Mouse (Mus musculus) ZHBTc4 (cell line): Measurements from ENCODE around the gene Plekhg2.

Experiments
- DNase-seq: peaks from one replicate; pipeline ENCODE4 v3.0.0-alpha.2; 2011; ENCODE audit warnings: low read depth, low spot score

The Plekhg2 gene

GRCm38 (mm10) chr7:28338108-28338998 is 34.0 kb downstream of the Plekhg2 start, which contains the start of gene Supt5:
Gene Supt5, minus strand, starts transcription at chr7:28338746.
- peak; percentile 100 for DNase-seq

GRCm38 (mm10) chr7:28335471-28335870 is 36.9 kb downstream of the Plekhg2 start:
- no peak for DNase-seq

GRCm38 (mm10) chr7:28334534-28334933 is 37.9 kb downstream of the Plekhg2 start:
- no peak for DNase-seq

DNA sequence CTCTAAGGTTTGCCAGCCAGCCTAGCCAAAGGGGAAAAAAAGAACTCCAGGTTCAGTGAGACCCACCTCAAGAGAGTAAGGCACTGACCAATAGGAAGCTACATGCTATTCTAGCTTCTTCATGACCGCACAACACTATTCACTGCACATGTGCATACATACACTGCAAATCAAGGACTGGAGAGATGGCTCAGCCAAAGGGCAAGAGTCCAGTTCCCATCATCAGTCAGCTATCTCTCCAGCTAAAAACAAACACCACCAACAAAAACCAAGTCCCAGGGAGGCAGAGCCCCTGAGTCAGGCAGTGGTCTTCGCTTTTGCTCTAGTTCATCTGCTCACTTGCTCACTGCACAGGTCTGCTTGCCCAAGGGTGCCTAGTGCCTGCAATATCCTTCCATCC is 44.1 kb downstream of the Plekhg2 start:
- DNase-seq: no peak

- DNase-seq: no peak
These were observed 45.9 kb downstream of the Plekhg2 start for GRCm38 (mm10) chr7:28326457-28326856.

DNA sequence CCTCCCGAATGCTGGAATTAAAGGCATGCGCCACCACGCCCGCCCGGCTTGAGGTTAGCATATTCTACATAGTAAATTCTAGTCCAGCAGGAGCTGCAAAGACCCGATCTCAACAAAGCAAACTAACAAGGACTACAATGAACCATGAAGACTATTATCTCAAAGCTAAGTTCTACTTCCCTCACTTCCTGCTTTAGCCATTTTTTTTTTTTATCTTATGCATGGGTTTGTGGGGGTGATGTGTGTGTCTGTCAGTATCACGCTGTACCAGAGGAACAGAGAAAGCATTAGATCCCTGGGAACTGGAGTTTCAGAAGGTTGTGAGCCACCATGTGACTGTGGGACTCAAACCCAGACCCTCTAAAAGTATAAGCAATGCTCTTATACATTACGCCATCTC is 47.1 kb downstream of the Plekhg2 start:
- peak; percentile 47 for DNase-seq

DNA sequence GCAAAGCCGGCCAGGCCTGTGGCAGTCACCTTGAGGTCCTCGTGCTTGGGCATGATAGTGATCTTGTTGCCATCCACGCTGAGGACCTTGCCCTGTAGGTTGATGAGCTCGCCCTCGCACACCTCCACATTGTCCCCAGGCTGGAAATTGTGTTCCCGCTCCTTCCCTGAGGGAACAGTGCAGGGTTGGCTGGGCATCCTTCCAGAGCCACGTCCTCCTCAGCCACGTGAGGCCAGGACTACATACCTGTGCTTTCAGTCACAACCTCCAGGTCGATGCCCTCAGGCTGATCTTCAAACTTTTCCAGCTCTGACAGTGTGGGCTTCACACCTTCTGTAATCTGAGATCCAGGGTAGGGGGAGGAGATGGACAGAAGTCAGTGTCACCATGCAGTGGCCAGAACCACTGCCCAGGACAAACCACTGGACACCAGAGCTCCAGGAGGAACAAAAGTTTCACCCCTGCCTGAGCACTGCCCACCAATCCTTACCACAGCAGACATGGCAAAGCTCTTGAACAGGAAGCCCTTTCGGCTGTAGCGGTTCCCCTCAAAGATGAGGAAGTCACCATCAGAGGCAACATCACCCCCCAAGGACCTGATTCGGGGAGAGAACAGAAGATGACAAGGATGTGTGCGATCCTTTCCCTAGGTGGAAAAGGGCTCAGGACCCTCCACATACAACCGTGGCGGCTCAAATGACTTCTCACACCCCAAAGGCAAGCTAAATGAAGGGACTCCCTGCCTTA is 50.3 kb downstream of the Plekhg2 start:
- DNase-seq: no peak

- DNase-seq: no peak
These were observed 53.7 kb downstream of the Plekhg2 start for GRCm38 (mm10) chr7:28318714-28319113.

DNA sequence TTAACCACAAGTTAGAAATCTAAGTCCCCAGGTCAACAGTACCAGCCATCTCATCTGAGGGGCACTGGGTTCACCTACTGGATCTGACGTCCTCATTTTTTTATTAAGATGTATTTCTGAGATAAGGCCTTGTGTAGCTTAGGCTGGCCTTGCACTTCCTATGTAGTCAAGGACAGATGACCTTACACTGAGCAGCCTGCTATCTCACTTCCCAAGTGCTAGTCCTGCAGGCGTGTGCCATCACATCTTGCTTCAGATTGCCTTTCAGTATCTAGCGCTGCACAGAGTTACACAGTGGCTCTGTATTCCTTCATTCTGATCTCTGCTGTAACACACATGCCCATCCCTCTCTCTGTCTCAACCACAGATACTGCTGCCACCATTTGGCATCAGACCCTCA is 54.4 kb downstream of the Plekhg2 start:
- no peak for DNase-seq

- peak; percentile 99 for DNase-seq
These were observed 60.4 kb downstream of the Plekhg2 start, which contains the start of gene Timm50 for GRCm38 (mm10) chr7:28311926-28312543. Gene Timm50, minus strand, starts transcription at chr7:28312072.

DNA sequence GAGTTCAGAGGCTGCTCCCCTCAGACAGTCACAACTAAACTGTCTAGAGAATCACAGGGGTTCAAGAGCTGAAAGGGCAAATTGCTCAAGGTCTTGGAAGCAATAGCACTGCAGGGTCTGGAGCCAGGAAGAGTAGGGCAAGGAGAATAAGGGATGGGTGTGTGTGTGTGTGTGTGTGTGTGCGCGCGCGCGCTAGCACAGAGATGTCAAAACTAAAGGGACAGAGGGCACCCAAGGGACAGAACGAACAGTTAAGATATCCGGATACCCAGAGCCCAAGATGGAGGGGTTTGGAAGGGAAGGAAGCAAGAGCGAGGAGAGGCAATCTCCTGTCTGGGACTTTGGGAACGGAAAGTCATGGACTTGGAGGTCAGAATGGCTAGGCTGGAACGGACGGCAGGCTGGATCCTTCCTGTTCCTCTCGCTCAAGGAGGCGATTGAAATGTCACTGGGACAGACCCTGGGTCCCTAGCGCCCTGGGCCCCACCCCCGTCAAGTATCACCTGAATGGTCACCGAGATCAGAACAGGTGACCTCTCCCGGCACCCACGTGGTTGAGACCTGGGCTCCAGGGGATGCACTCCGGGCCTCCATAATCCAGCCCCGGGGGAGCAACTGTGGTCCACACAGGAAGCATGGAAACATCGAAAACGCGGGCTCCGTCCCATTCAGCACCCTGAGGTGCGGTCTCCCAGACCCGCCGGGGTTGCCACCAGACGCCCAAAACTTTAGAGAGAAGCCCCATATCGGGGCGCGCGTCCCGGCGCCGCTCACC is 61.1 kb downstream of the Plekhg2 start:
- peak; percentile 63 for DNase-seq

DNA sequence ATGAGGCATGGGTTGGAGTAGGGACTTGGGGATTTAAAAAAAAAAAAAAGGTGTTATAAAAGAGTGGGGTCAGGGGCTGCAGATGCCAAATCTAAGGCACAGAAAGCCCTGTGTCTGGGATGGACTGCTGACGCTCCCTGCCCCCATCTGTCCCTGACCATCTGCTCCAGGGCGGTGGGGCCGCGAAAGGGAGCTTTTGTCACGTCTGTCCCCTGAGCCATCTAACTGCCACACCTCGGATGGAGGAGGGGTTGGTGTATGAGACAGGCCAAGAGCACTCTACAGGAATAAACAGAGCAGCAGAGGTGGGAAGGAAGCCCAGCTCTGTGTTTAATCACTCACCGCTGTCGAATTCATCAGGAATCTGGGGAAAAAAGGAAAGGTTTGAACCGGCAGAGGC is 62.7 kb downstream of the Plekhg2 start:
- DNase-seq: no peak
